Mouse (Mus musculus) stomach, embryonic 15.5 days (tissue): ENCODE measurements at regions not wholly inside any gene's neighbourhood (a gene's known extent, or its start where the extent isn't known, plus 50 kb on each side); places are given as distances from the start of the nearest gene placed in this dataset.
A peak's percentile ranks its signal among the peaks of the same experiment; 100 is the strongest.

Experiments
- ATAC-seq: fragments of 200-750 bp; cut with Nextera tagmentation; 2 replicates; pipeline ENCODE4 v1.8.0; 2017; ENCODE audit warnings: low read depth, moderate number of reproducible peaks, moderate TSS enrichment; ENCODE audit not compliant: insufficient read depth, low FRiP score
- H3K27ac ChIP-seq: fragments of 300-500 bp; sonication (generic); 2 replicates; pipeline ENCODE4 v1.5.1; 2015; ENCODE audit warnings: mild to moderate bottlenecking, inconsistent platforms
- H3K27me3 ChIP-seq: fragments of 300-500 bp; sonication (generic); replicated peaks from 2 replicates; pipeline ENCODE4 v1.6.1; 2015; ENCODE audit warnings: inconsistent platforms
- H3K36me3 ChIP-seq: fragments of 300-500 bp; sonication (generic); 2 replicates; pipeline ENCODE4 v1.6.1; 2015; ENCODE audit warnings: inconsistent platforms
- H3K4me1 ChIP-seq: fragments of 300-500 bp; sonication (generic); 2 replicates; pipeline ENCODE4 v1.6.1; 2015; ENCODE audit warnings: inconsistent platforms
- H3K4me2 ChIP-seq: fragments of 300-500 bp; sonication (generic); 2 replicates; pipeline ENCODE4 v1.6.1; 2015; ENCODE audit warnings: mild to moderate bottlenecking, inconsistent platforms
- H3K4me3 ChIP-seq: fragments of 300-500 bp; sonication (generic); replicated peaks from 2 replicates; pipeline ENCODE4 v1.5.1; 2015; ENCODE audit warnings: inconsistent platforms
- H3K9ac ChIP-seq: fragments of 300-500 bp; sonication (generic); 2 replicates; pipeline ENCODE4 v1.6.1; 2015; ENCODE audit warnings: inconsistent platforms
- H3K9me3 ChIP-seq: fragments of 300-500 bp; sonication (generic); 2 replicates; pipeline ENCODE4 v1.6.1; 2016; ENCODE audit warnings: inconsistent platforms
- WGBS: fragments of 180-500 bp; shearing (Covaris S2); methylation state at CpG from one replicate; pipeline ENCODE4 v1.1.7; 2015; 5-methylcytosine and 5-hydroxymethylcytosine counted together

DNA sequence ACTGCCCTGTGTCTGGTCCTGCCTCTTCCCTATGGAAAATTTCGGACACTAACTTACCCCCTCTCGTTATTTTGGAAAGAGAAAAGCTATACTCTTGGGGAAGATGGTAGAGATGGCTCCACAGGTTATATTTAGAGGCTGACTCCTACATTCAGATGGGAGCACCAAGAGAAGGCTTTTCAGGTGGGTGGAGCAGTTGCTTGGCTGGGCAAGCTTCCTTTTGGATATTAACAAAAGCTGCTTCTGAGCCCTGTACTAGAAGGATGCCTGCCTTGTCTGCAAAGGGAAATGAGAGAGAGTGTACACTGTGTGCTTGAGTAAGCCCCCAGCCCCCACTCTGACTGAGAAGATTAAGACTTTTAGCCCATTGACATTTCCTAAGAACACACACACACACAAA, 392.1 kb upstream of the Slc30a5 start:
- no peak overlapping the region for H3K4me3 ChIP-seq
- 76% methylated on average over 2 of the region's 2 CpGs for whole genome bisulfite sequencing
- no peak for ATAC-seq
- no peaks in the 10 kb centered on the region for H3K27me3 ChIP-seq
- H3K36me3 ChIP-seq, result no peaks in the 10 kb centered on the region
- H3K9me3 ChIP-seq, result no peaks in the 10 kb centered on the region
- no peak overlapping the region for H3K27ac ChIP-seq
- H3K4me2 ChIP-seq, result no peak overlapping the region
- H3K9ac ChIP-seq, result no peak overlapping the region
- H3K4me1 ChIP-seq, result no peaks in the 10 kb centered on the region

DNA sequence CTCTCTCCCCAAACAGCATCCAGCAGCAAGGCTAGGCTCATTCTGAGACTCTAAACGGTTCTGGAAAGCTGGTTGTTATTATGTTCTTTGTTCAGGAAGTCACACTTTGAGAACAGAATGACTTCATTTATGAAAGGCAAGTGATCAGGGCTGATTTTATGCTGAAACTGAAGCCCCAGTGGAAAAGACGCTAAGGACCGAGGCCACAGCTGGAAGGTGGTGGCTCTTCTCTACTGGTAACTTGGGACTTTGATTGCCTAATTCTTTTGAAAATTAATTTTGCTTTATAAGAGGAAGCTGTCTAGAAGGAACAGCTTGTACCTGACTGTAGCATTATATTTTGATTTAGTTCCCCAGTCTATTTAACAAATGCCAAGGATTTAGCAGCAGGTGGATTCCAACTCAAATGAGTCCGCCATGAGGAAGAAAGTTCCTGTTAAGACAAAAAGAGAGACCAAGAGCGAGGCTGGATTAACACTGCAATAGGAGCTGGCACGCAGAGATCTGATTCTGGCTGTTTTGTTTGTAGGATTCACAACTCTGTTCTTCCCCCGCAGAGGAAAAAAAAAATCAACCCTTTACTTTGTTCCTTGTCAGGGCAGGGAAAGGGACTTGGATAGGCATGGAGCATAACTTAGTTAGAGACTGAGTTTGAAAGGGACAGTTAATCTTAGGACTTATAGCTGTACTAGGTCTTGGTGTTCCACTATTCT, 388.3 kb upstream of the Slc30a5 start:
- Histone ChIP-seq H3K9ac (no peak overlapping the region), H3K36me3 (no peaks in the 10 kb centered on the region), H3K9me3 (no peaks in the 10 kb centered on the region), H3K27me3 (no peaks in the 10 kb centered on the region), H3K4me2 (no peak overlapping the region), H3K4me1 (no peaks in the 10 kb centered on the region; the same call in 1 of the 2 replicates), H3K27ac (no peak overlapping the region), H3K4me3 (no peak overlapping the region)
- ATAC-seq, result no peak
- 77% methylated on average over 7 of the region's 7 CpGs for WGBS

DNA sequence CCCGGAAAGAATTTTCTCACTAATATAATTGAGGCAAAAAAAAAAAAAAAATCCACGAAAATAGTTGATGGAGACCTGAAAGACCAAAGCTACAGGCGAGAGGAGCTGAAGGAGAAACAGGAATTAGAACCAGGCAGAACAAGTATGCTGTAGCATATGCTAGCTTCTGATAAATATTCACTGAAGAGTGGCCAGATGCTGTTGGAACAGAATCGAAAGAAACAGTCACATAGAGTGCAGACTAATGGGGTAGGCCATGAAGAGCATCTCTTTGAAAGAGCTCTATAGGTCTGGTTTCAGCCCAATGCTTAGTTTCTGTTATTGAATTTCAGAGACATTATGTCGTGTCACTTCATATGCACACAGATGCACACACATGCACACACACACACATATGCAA, 386.3 kb upstream of the Slc30a5 start:
- no peaks in the 10 kb centered on the region for H3K27me3 ChIP-seq

DNA sequence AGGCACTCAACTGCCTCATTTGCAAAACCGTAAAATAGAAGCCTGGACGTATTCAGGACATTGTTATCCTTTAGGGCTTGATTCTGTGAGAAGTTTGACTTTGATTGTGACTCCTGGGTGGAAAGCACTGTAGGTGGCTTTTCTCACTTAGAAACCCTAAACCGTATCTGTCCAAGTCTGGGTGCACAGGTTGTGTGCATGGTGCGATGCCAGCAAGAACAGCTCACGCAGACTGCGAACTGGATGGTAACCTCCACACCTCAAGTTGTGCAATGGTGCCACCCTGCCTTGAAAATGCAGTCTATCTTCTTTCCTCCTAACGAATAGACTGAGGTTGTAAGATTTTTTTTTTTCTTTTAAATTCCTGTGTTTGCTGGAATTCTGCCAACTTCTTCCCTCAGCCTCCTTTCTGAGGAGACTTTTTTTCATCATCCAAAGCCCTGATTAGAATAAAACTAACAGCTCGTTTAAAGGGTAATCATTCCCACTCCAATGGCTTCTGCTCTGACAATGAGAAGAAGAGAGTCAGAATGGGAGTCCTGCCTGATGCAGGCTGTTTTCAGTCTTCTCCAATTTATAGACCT, 383.8 kb upstream of the Slc30a5 start:
- H3K9ac ChIP-seq, result no peak overlapping the region
- H3K27me3 ChIP-seq, result no peaks in the 10 kb centered on the region
- WGBS, result 52% methylated on average over 8 of the region's 8 CpGs
- H3K27ac ChIP-seq, result peak overlapping the region; percentile 69
- H3K4me3 ChIP-seq, result no peak overlapping the region
- peaks cover 4% of the 10 kb centered on the region; the same call in 1 of the 2 replicates for H3K4me1 ChIP-seq
- H3K36me3 ChIP-seq, result no peaks in the 10 kb centered on the region
- no peak overlapping the region for H3K4me2 ChIP-seq
- H3K9me3 ChIP-seq, result no peaks in the 10 kb centered on the region
- no peak for ATAC-seq

More for the DNA sequence above, 386.3 kb upstream of the Slc30a5 start:
- 84% methylated on average over 5 of the region's 5 CpGs for WGBS
- Histone ChIP-seq H3K4me3 (no peak overlapping the region), H3K9ac (no peak overlapping the region), H3K36me3 (no peaks in the 10 kb centered on the region), H3K4me2 (no peak overlapping the region), H3K4me1 (no peaks in the 10 kb centered on the region; the same call in 1 of the 2 replicates), H3K9me3 (no peaks in the 10 kb centered on the region), H3K27ac (no peak overlapping the region)
- ATAC-seq, result no peak

DNA sequence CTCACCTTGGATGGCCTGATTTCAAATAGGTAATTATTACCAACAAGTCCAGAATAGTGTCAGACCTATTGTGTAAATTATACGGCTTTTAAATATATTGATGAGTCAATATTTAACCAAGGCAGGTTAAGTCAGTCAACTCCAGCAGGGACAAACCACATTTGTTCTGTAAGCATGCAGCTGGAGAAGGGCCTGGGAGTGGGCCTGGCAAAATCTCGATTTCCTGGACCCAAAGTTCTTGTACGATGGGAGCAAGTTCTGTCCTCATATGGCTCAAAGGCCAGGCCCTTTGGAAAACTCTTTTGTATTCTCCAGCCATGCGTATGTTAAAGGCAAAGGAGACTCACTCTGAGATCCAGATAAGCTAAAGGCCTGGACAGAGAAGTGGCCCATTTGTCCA, 383.2 kb upstream of the Slc30a5 start:
- Histone ChIP-seq H3K4me2 (no peak overlapping the region), H3K4me1 (peaks cover 4% of the 10 kb centered on the region; the same call in 1 of the 2 replicates), H3K36me3 (no peaks in the 10 kb centered on the region), H3K9ac (no peak overlapping the region), H3K9me3 (no peaks in the 10 kb centered on the region), H3K27me3 (no peaks in the 10 kb centered on the region), H3K27ac (peak overlapping the region; percentile 69), H3K4me3 (no peak overlapping the region)
- 61% methylated on average over 4 of the region's 4 CpGs for WGBS
- ATAC-seq, result peak; percentile 57; the same call in 1 of the 2 replicates

DNA sequence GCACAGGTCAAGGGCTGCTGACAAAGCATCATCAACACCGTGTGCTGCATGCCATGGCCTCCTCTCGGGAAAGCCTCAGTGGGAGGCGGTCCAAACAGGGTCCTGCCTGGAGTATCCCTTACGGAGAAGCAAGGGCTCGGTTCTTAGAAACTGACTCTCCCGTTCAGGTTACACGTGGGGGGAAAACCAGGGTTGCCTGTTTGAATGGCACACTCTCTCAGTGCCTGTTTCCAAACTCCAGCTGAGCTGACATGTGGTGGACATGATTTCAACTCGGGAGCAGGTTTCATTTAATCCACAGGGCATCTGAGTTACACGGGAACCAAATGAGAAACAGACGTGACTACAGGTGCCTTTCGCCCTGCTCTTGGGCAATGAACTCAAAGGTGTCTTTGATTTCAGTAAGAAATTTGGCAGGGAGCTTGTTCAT, 382.6 kb upstream of the Slc30a5 start:
- H3K36me3 ChIP-seq, result no peaks in the 10 kb centered on the region
- ATAC-seq, result no peak
- H3K27me3 ChIP-seq, result no peaks in the 10 kb centered on the region
- H3K9me3 ChIP-seq, result no peaks in the 10 kb centered on the region
- H3K4me1 ChIP-seq, result peaks cover 4% of the 10 kb centered on the region; the same call in 1 of the 2 replicates
- no peak overlapping the region for H3K4me2 ChIP-seq
- H3K9ac ChIP-seq, result no peak overlapping the region
- 52% methylated on average over 11 of the region's 11 CpGs for WGBS
- H3K4me3 ChIP-seq, result no peak overlapping the region
- peak overlapping the region; percentile 52; the same call in 1 of the 2 replicates for H3K27ac ChIP-seq

DNA sequence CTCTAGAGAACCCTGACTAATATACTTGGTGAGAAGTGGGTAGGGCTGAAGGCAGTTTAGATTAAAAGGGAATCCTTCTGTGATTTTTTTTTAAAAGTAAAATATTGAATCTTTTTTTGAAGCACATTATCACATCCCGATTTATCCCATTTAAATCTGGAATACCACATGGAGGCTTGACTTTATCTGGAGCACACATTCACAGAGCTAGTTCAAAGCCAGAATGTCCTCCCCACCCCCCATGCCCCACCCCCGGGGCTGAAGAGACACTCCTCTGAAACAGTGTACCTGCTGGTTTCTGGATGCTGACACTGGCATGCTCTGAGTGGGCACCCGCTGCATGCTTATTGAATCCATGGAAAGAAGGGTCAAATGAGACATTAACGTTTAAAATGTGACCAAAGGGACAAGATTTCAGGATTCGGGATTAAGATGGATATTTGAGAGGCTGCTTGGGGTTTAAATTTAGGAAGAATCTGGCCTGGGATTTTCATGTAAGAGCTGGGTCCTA, 382.0 kb upstream of the Slc30a5 start:
- H3K36me3 ChIP-seq, result no peaks in the 10 kb centered on the region
- H3K27ac ChIP-seq, result no peak overlapping the region
- H3K27me3 ChIP-seq, result no peaks in the 10 kb centered on the region
- no peak overlapping the region for H3K4me3 ChIP-seq
- H3K4me1 ChIP-seq, result peaks cover 4% of the 10 kb centered on the region; the same call in 1 of the 2 replicates
- H3K9me3 ChIP-seq, result no peaks in the 10 kb centered on the region
- 75% methylated on average over 5 of the region's 5 CpGs for WGBS
- no peak overlapping the region for H3K4me2 ChIP-seq
- H3K9ac ChIP-seq, result no peak overlapping the region
- no peak for ATAC-seq

DNA sequence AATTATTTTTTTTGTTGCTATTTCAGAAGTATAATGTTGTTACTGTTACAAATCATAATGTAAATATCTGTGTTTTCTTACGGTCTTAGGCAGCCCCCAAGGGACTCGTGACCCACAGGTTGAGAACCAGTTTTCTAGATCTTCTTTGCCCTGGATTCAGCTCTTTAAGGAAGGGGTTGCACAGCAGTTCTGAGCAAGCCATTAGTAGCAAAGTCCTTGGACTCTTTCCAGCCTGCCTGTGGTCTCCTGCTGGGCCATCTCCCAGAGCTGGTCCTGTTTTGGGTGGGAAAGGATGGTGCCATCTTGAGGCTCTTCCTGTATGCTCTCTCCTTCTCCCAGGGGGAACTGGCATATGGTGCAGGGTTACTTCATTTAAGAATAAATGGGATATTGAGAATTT, 380.9 kb upstream of the Slc30a5 start:
- Histone ChIP-seq H3K27me3 (no peaks in the 10 kb centered on the region), H3K4me2 (no peak overlapping the region), H3K4me3 (no peak overlapping the region), H3K36me3 (no peaks in the 10 kb centered on the region), H3K27ac (no peak overlapping the region), H3K9ac (no peak overlapping the region), H3K9me3 (no peaks in the 10 kb centered on the region), H3K4me1 (peaks cover 4% of the 10 kb centered on the region; the same call in 1 of the 2 replicates)
- 62% methylated on average over 2 of the region's 2 CpGs for WGBS
- no peak for ATAC-seq

DNA sequence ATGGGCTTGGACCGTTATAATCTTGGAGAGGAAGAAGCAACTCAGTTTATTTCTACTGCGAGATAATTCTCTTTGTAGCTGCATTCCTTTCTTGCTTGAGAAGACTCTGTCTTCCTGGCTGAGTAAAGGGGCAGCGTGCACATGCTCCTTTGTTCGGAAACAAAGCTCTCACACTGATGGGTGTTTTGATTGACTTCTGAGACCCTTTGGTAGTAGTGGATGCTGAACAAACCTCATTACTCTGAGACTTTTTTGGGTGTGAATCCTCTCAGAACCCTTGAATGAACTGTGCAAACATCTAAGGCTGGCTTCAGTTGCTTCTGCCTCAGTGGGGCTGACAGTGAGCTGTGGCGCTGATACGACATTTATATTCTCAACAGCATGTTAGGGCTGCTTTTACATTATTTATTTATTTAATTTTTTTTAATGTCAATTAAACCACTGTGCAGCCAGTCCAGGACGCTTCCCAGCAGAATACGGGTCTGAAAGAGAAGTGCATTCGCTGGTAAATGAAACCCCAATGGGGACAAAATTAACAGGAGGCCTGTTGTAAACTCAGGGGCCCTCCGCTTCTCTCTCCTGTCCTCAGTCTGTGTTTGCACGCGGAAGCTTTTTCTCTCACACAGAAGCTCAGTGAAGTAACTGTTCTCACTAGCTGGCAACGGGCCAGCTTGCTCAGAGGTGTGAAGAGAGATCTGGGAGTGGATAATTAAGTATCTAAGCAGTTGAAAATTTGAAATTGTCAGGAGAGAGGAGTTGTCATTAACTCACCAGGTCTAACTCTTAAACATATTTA, 380.1 kb upstream of the Slc30a5 start:
- WGBS, result 47% methylated on average over 13 of the region's 13 CpGs
- ATAC-seq, result no peak
- Histone ChIP-seq H3K4me2 (no peak overlapping the region), H3K27ac (no peak overlapping the region), H3K9me3 (no peaks in the 10 kb centered on the region), H3K4me1 (peaks cover 4% of the 10 kb centered on the region; the same call in 1 of the 2 replicates), H3K9ac (no peak overlapping the region), H3K4me3 (no peak overlapping the region), H3K36me3 (no peaks in the 10 kb centered on the region), H3K27me3 (no peaks in the 10 kb centered on the region)

DNA sequence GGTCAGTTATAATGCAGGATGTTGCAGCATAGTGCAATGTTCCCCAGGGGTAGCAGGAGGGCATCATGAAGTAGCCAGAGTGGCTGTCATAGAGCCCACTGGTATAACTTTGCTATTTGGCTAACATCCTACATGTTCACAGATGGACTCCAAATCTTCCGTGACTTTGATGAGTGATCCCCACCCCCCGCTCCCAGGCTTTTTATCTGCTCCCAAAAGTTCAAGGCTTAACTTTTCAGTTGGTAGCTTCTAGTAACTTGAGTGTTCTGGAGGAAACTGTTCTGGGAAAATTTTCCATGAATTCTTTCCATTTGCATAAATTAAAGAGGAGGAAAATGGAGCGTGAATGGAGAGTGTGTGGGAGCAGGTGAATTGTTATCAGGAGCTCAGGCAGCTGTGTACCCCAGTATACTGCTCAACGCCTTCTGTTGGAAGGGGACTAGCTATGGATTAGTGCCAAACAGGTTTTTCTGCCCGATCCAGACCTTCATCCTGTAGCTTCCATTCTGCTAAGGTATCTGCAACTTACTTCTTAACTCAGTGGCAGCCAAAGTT, 379.2 kb upstream of the Slc30a5 start:
- Histone ChIP-seq H3K36me3 (no peaks in the 10 kb centered on the region), H3K4me2 (no peak overlapping the region), H3K9me3 (no peaks in the 10 kb centered on the region), H3K4me1 (0 out of 2 replicates have a peak, but pooled peaks cover 4% of the 10 kb centered on the region), H3K9ac (no peak overlapping the region), H3K27me3 (no peaks in the 10 kb centered on the region), H3K4me3 (no peak overlapping the region), H3K27ac (no peak overlapping the region)
- WGBS, result 66% methylated on average over 5 of the region's 5 CpGs
- ATAC-seq, result no peak

DNA sequence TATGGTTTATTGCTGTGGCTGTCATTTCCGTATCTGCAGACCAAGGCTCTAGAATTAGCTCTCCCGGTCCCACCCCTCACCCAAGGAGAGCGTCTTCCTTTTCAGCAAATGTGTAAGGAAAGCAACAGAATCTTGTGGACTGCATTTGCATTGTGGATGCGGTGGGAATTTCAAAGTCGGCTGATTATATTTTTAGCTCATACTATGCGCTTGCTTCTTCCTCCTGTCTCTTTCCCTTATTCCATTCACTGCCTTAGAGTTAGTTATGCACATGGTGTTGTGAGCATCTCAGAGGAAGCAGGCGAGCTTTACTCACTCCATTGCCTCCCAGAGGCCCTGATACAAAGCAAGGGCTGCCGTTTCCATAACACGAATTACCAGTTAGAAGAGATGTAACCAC, 375.6 kb upstream of the Slc30a5 start:
- H3K27ac ChIP-seq, result no peak overlapping the region
- H3K9ac ChIP-seq, result no peak overlapping the region
- no peaks in the 10 kb centered on the region for H3K9me3 ChIP-seq
- no peaks in the 10 kb centered on the region for H3K27me3 ChIP-seq
- no peak overlapping the region for H3K4me2 ChIP-seq
- no peaks in the 10 kb centered on the region for H3K36me3 ChIP-seq
- WGBS, result 85% methylated on average over 9 of the region's 9 CpGs
- 0 out of 2 replicates have a peak, but pooled peaks cover 4% of the 10 kb centered on the region for H3K4me1 ChIP-seq
- no peak for ATAC-seq
- H3K4me3 ChIP-seq, result no peak overlapping the region
